Mouse (Mus musculus): ENCODE data around the gene Mllt6. TPM values are rescaled to one million over a fixed set of nuclear protein-coding genes. Genes with fewer than 3 reads are reported as not detected.

Gene Mllt6
- total RNA-seq, 4 experiments from 2014 or later, result 53.1 to 99.4 (median 71.8) TPM

DNA sequence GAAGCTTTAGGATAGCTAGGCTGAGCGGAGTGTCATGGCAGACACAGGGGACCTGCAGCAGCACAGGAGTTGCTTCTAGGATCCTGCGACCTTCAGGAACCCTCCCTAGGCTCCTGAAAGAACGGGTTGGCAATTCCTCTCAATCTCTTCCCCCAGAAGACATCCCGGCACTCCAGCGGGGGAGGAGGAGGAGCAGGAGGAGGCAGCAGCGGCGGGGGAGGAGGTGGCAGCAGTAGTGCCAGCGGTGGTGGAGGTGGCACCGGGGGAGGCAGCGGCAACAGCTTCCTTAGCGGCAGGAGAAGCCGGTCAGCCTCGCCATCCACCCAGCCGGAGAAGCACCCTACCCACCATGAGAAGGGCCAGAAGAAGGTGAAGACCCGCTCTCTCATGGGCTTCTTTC lies 6.1 kb downstream of the Mllt6 start:
- no peak for DNase-seq

DNA sequence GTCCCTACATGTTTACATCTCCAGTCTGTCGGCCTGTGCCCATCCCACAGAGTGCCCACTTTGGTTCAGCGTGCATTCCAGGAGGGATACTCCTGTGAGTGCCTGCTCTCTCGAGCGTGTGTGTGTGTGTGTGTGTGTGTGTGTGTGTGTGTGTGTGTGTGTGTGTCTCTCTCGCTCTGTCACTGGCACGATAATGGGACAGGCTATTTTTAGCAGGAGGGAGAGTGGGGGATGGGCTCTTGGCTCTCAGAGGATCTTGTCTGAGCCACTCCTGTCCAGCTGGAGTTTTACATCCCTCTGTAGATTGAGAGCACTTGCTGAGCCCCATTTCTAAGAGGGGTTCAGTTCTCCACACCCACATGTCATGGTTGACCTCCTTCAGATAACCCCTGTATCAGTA lies 6.6 kb downstream of the Mllt6 start:
- no peak for DNase-seq

GRCm38 (mm10) chr11:97670234-97671176 lies 7.3 kb downstream of the Mllt6 start:
- no peak for DNase-seq

- no peak for DNase-seq
These were observed 7.9 kb downstream of the Mllt6 start for GRCm38 (mm10) chr11:97671177-97671527.

- no peak for DNase-seq
These were observed 9.9 kb downstream of the Mllt6 start for GRCm38 (mm10) chr11:97673148-97673547.

- DNase-seq, result no peak
These were observed 13.0 kb downstream of the Mllt6 start for GRCm38 (mm10) chr11:97676050-97676754.

GRCm38 (mm10) chr11:97677381-97677780 lies 14.2 kb downstream of the Mllt6 start:
- no peak for DNase-seq

GRCm38 (mm10) chr11:97677842-97678241 lies 14.6 kb downstream of the Mllt6 start:
- no peak for DNase-seq

- no peak for DNase-seq
These were observed 15.1 kb downstream of the Mllt6 start for GRCm38 (mm10) chr11:97678301-97678700.

DNA sequence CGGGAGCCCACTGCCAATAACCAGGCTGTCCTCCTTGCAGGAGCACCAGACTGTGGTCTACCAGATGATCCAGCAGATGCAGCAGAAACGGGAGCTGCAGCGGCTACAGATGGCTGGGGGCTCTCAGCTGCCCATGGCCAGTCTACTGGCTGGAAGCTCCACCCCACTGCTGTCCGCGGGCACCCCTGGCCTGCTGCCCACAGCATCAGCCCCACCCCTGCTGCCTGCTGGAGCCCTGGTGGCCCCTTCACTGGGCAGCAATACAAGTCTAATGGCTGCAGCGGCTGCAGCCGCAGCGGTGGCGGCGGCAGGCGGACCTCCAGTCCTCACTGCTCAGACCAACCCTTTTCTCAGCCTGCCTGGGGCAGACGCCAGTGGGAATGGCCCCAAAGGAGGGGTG lies 17.2 kb downstream of the Mllt6 start:
- DNase-seq, result no peak

DNA sequence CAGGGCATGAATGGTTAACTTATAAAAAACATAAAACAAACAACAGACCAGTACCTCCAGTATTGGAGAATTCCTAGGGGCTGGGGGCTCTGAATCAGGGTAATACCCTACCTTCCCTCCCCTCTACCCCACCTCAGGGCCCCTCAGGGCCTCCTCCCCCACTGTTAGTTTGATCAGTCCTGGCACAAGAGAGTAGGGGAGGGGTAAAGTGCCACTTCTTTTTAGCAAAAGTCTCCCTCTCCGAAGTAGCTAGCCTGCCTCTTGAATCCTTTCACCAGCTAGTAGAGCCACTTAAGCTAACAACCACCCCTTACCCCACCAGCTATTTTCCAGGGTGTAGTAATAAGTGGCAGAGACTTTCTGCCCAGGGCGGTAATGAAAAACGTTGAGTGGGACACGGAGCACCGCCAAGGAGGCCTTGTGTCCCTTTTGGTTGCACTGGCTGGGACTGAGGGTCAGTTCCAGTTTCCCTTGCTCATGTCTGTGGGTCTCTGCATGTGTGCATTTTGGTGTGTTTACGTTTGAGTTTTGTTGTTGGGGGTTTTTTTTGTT lies 19.4 kb downstream of the Mllt6 start:
- DNase-seq, result no peak

GRCm38 (mm10) chr11:97684063-97684680 lies 21.0 kb downstream of the Mllt6 start:
- DNase-seq, result no peak

DNA sequence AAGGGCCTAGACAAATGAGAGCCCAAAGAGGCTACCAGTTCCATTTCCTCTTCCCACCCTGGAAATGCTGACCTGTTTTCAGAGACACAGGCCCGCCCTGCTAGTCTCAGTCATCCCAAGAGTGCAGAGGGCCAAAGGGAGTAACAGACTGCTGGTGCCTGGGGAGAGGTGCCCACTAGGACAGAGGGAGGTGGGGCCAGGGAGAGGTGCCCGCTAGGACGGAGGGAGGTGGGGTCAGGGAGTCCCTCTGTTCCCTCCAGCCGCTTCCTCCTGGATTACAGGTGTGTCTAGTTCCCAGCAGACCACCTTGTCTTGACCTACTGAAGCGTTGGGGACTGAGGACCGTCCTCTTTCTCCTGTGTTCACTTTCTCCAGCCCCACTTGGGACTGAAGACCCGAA lies 21.6 kb downstream of the Mllt6 start:
- DNase-seq, result no peak

DNA sequence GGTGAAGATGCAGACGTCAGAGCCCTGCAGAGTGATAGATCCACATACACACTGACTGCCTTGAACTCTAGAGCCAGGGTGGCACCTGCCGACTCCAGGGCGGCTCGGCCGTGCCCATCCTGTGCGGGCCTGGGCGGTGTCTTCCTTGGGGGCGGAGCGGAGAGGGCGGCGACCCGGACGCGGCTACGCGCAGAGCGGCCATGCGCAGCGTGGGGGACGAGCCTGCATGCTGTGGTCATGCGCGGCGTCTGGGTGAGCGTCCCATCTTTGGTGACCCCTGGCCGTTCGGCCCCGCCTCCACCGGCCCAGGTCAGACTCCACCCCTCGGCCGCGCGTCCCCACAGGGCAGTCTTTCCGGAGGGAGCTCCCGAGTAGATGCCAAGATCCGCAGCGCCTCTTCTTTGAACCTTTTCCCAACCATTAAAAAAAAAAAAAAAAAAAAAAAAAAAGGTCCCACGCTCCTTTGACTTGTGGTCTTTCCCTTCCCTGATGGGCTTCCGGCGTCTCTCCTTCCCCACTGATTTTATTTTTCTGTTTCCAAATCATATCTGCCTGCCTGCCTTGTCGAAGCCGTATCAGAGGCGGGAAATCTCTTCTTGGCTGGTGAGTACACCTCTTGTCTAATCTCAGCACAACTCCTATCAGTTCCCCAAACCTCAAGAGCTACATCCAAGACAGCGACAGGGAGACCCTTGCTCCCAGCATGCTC lies 22.6 kb downstream of the Mllt6 start, which contains the start of gene Cisd3:
TSS of gene Cisd3 (plus strand) at position 214 of the 709 bp plus-strand sequence.
- peak; percentile 97 for DNase-seq

GRCm38 (mm10) chr11:97686322-97686908 lies 23.2 kb downstream of the Mllt6 start:
- DNase-seq, result no peak

DNA sequence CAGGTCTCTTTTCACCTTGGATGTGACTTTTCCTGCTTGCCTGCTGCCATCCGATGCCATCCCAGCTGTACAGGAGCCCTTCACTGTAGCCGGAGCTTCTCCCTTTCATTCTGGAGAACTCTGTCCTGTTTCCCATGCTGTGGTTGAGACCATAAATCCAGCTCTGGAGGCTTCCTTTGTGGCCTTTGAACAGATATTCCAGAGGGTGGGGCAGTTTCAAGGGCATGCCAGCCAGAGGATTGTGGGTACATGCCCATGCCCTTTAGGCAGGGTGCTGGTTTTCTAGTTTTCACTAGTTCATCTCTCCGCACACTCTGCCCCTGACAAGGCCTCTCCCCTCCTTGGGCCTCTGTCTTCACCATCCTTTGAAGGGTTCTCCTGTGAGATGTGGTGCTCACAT lies 23.8 kb downstream of the Mllt6 start:
- no peak for DNase-seq

DNA sequence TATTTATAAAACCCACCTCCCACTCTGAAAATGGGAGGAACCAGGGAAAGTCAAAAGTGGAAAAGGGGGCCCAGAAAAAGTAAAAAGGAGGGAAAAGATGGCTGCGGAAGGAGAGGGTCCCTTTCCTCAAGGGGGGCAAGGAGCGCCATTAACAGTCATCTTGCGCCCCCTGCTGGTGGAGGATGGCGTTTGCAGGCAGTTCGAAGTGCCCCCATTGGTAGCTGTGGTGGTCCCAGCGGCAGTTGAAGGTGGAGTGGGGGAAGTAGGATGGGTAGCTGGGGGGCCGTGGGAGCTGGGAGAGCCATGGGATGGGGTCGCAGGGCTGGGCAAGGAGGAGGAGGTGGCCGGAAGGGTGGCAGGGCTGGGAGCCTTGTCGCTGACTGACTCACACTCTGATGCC lies 26.6 kb downstream of the Mllt6 start:
- no peak for DNase-seq

DNA sequence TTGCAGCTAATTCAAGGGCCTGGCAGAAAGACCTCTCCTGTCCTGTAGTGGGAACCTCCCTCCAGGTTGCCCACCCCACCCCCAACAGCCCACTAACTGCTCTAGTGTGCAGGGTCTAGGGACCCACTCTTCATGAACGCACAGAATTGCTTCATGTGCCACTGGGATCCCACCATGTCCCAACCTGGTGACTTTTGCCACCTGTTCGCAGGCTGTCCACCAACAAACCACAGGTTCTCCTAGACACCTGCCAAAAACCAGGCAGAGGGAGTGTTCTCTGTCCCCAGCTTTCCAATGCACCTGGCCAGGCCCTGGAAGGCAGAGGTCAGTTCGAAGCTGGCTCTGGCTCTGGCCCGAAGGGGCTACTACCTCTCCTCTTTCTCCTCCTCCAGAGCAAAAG lies 31.2 kb downstream of the Mllt6 start:
- DNase-seq, result no peak

DNA sequence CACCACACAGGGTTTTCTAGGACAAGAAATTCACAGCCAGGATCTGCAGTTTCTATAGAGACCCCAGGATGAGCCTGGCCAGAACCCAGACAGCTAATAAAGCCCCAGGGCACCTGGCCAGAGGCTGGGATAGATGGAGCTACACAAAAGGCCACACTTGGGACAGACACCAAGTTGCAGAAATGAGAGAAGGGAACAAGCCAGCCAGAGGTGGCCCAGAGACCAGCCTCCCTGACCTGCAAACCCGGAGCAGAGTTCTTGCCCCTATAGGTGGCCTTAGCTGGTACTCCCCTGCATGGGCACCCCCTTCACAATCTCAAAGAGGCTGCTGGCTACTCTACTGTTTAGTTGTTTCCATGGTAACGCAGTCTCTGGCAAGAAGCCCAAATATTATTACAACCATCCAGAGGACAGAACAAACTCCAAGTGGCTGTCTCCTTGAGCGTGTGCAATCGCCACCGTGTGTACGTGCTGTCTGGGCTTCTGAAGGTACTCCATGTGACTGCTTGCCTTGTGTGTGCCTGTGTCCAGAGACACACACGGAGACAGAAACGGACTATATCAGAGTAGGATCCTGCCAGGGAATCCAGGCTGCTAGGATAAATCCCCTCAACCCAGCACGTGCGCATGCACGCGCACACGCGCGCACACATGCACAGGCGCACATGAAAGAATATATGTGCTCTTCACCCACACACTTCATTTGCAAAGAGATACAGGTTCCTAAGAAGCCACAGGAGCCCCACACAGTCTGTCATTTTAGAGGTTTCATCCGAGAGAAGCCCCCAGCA lies 31.9 kb downstream of the Mllt6 start:
- DNase-seq, result no peak

DNA sequence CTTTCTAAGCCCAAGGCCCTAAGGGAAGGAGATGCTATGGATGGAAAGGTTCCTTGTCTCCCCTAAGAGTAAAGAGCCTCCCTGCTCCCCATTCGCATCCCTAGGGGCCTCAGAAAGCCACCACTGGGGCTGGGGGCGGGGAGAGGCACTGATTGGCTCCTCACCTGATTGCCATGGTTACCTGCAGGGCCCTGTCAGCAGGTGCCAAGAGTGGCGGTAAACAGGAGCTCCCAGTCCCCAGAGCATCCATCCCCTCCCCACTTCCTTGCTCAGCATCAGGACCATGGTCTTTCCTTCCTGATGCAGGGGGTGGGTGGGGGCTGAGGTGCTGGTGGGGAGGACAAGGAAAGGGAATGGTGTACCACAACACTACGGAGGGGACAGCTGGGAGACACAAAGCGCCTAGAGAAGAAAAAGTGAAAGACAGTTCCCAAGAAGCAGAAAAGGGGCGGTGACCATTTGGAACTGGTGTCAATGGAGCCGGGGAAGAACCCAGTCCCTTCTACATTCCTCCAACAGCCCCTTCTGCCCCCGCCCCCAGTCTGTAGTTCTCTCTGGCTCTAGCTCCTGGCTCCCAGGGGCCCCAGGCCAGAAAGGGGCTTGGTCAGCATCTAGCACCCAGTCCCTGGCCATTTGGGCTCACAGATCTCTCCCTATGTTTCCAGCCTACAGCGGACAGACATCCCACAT lies 32.6 kb downstream of the Mllt6 start:
- no peak for DNase-seq
